36 mouse cellular contexts compared by ENCODE assay signal in the genomic region with DNA sequence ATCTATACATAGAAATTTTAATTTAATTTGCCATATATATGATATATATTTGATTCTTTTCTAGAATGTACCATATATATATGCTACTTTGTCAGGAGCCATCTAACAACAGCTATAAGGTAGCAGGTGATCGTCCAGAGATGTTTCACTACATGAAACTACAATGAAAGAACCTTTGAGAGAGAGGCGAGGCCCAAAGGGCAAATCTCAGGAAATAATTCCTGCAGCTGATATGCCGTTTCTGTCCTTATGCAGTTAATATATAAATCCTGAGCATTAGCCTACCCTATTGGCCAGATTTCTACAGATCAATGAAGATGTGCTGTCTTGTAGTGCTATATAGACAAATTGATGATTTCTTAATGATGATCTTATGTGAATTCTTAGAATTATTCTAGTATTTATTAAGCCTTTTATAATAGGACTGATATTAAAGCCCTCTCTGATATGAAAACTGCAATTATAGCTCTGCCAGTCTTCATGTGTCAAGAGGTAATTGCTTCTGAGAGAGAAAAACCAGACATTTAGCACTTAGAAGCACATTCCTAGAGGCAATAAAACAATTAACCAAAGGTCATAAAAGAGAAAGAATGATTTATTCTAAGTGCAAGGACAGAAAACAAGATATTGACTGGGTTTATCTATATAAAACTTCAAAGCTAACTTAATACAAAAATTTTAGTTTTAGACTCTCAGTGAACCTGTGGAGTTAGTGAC. TPM values are rescaled to one million over a fixed set of nuclear protein-coding genes. Genes with fewer than 3 reads are reported as not detected.
"Had no signal": no experiment of that assay in that cellular context is flagged by ENCODE, and none has a peak within 500 bp of the region (broad histone marks: within the 10 kb centered on the region; RNA-seq: fewer than 3 reads in every experiment).

No protein-coding gene starts in this region.

- H3K9ac ChIP-seq: limb, embryonic 12.5 days; limb, embryonic 13.5 days; limb, embryonic 15.5 days; liver, embryonic 12.5 days; liver, embryonic 13.5 days; liver, embryonic 14.5 days; liver, embryonic 15.5 days; liver, postnatal 0 days; lung, embryonic 14.5 days; lung, embryonic 15.5 days; midbrain, embryonic 12.5 days; midbrain, embryonic 13.5 days; midbrain, embryonic 15.5 days; neural tube, embryonic 12.5 days had no signal

- DNase-seq: left cerebral cortex, postnatal 4 days; liver; liver, embryonic 13.5 days; liver, postnatal 0 days; lung, adult 18-20 months; lung, adult 2 months; lung, embryonic 14.5 days; lung, postnatal 10 days; lung, postnatal 14 days; lung, postnatal 36 days; lung, postnatal 4 days; midbrain, embryonic 14.5 days had no signal

- H3K27me3 ChIP-seq: limb, embryonic 12.5 days; limb, embryonic 13.5 days; limb, embryonic 15.5 days; liver, embryonic 12.5 days; liver, embryonic 13.5 days; liver, embryonic 15.5 days; lung, embryonic 15.5 days; megakaryocyte, embryonic 14.5 days; midbrain, embryonic 12.5 days; midbrain, embryonic 13.5 days; midbrain, embryonic 15.5 days; neural tube, embryonic 12.5 days had no signal

- H3K9me3 ChIP-seq: limb, embryonic 10.5 days; limb, embryonic 12.5 days; limb, embryonic 13.5 days; limb, embryonic 15.5 days; liver, embryonic 13.5 days; liver, embryonic 15.5 days; lung, embryonic 15.5 days; midbrain, embryonic 12.5 days; midbrain, embryonic 13.5 days; midbrain, embryonic 15.5 days; neural tube, embryonic 12.5 days had no signal

- H3K4me2 ChIP-seq: limb, embryonic 12.5 days; limb, embryonic 13.5 days; limb, embryonic 15.5 days; liver, embryonic 11.5 days; liver, embryonic 12.5 days; liver, embryonic 13.5 days; liver, embryonic 15.5 days; lung, embryonic 14.5 days; lung, embryonic 15.5 days; midbrain, embryonic 11.5 days; midbrain, embryonic 12.5 days; midbrain, embryonic 13.5 days; midbrain, embryonic 15.5 days; neural tube, embryonic 12.5 days had no signal

- H3K4me3 ChIP-seq: limb, embryonic 10.5 days; limb, embryonic 12.5 days; limb, embryonic 13.5 days; limb, embryonic 15.5 days; liver, embryonic 12.5 days; liver, embryonic 13.5 days; liver, embryonic 15.5 days; lung, embryonic 15.5 days; megakaryocyte, embryonic 14.5 days; midbrain, embryonic 10.5 days; midbrain, embryonic 12.5 days; midbrain, embryonic 13.5 days; midbrain, embryonic 15.5 days; myocyte; neural tube, embryonic 12.5 days had no signal

- ATAC-seq: liver, embryonic 12.5 days; liver, postnatal 0 days; lung, postnatal 0 days; midbrain, embryonic 13.5 days; midbrain, embryonic 15.5 days; midbrain, embryonic 16.5 days had no signal

- H3K27ac ChIP-seq: limb, embryonic 10.5 days; limb, embryonic 12.5 days; limb, embryonic 13.5 days; limb, embryonic 15.5 days; liver, embryonic 12.5 days; liver, embryonic 13.5 days; liver, embryonic 14.5 days; liver, embryonic 15.5 days; lung, embryonic 15.5 days; macrophage; midbrain, embryonic 10.5 days; midbrain, embryonic 12.5 days; midbrain, embryonic 13.5 days; midbrain, embryonic 15.5 days; neural tube, embryonic 12.5 days had no signal

- H3K36me3 ChIP-seq: limb, embryonic 10.5 days; limb, embryonic 12.5 days; limb, embryonic 13.5 days; limb, embryonic 15.5 days; liver, embryonic 12.5 days; liver, embryonic 15.5 days; lung, embryonic 15.5 days; midbrain, embryonic 10.5 days; midbrain, embryonic 12.5 days; midbrain, embryonic 13.5 days; midbrain, embryonic 15.5 days; neural tube, embryonic 12.5 days had no signal

- H3K4me1 ChIP-seq: limb, embryonic 10.5 days; limb, embryonic 12.5 days; limb, embryonic 13.5 days; limb, embryonic 15.5 days; lung, embryonic 15.5 days; megakaryocyte, embryonic 14.5 days; midbrain, embryonic 12.5 days; midbrain, embryonic 13.5 days; midbrain, embryonic 15.5 days; neural tube, embryonic 12.5 days had no signal

RNA-seq across cellular contexts. Expression of a gene that starts 4.1 kb away (rescaled TPM):
- polyA plus RNA-seq: limb, embryonic 10.5 days; limb, embryonic 11.5 days; limb, embryonic 12.5 days; limb, embryonic 15.5 days; liver, embryonic 11.5 days; lung, adult 2 months; lung, embryonic 15.5 days; macrophage; midbrain, embryonic 10.5 days; midbrain, embryonic 11.5 days; midbrain, embryonic 12.5 days; midbrain, embryonic 13.5 days; midbrain, embryonic 14.5 days; midbrain, embryonic 15.5 days; midbrain, embryonic 16.5 days; midbrain, postnatal 0 days; myocyte; neural tube, embryonic 11.5 days; neural tube, embryonic 12.5 days had no signal

RNA-seq across cellular contexts. Expression of a gene that starts 36.8 kb away (rescaled TPM):
- polyA plus RNA-seq: limb, embryonic 12.5 days; limb, embryonic 15.5 days; lung, adult 2 months; lung, embryonic 14.5 days; lung, embryonic 15.5 days; lung, embryonic 16.5 days; lung, postnatal 0 days; macrophage; midbrain, embryonic 13.5 days; midbrain, embryonic 15.5 days; midbrain, postnatal 0 days; myocyte had no signal
